Mouse (Mus musculus) hindbrain, embryonic 14.5 days (tissue): ENCODE measurements around the gene Nrbf2. TPM values are rescaled to one million over a fixed set of nuclear protein-coding genes. Genes with fewer than 3 reads are reported as not detected.

Source experiments
- ATAC-seq: fragments of 200-750 bp; cut with Nextera tagmentation; 2 replicates; pipeline ENCODE4 v1.8.0; 2017; ENCODE audit warnings: moderate number of reproducible peaks, mild to moderate bottlenecking, moderate TSS enrichment, moderate library complexity; ENCODE audit not compliant: low FRiP score
- DNase-seq: peaks from one replicate; pipeline ENCODE4 v3.0.0-alpha.2; 2015; ENCODE audit warnings: low spot score
- H3K27ac ChIP-seq: fragments of 300-500 bp; sonication (generic); 2 replicates; pipeline ENCODE4 v1.5.1; 2014; ENCODE audit warnings: mild to moderate bottlenecking, moderate library complexity
- H3K27me3 ChIP-seq: fragments of 300-500 bp; sonication (generic); 2 replicates; pipeline ENCODE4 v1.6.1; 2014; ENCODE audit warnings: mild to moderate bottlenecking, low read length, mixed read lengths; ENCODE audit not compliant: control insufficient read depth, insufficient read depth
- H3K36me3 ChIP-seq: fragments of 300-500 bp; sonication (generic); replicated peaks from 2 replicates; pipeline ENCODE4 v1.6.1; 2014; ENCODE audit not compliant: control insufficient read depth, insufficient read depth
- H3K4me1 ChIP-seq: fragments of 300-500 bp; sonication (generic); replicated peaks from 2 replicates; pipeline ENCODE4 v1.6.1; 2014; ENCODE audit warnings: antibody characterized with exemption, low read length, mixed read lengths; ENCODE audit not compliant: control insufficient read depth, insufficient read depth
- H3K4me2 ChIP-seq: fragments of 300-500 bp; sonication (generic); replicated peaks from 2 replicates; pipeline ENCODE4 v1.6.1; 2014; ENCODE audit warnings: mild to moderate bottlenecking, moderate library complexity
- H3K4me3 ChIP-seq: fragments of 300-500 bp; sonication (generic); replicated peaks from 2 replicates; pipeline ENCODE4 v1.5.1; 2014; ENCODE audit warnings: mild to moderate bottlenecking, low read length
- H3K9ac ChIP-seq: fragments of 300-500 bp; sonication (generic); 2 replicates; pipeline ENCODE4 v1.6.1; 2014
- H3K9me3 ChIP-seq: fragments of 300-500 bp; sonication (generic); 2 replicates; pipeline ENCODE4 v1.6.1; 2016; ENCODE audit warnings: low read length; ENCODE audit not compliant: control insufficient read depth
- WGBS: fragments of 180-500 bp; shearing (Covaris S2); extraction: QIAGEN DNeasy Blood & Tissue Kit; methylation state at CpG from one replicate; pipeline ENCODE4 v1.1.7; 2014; 5-methylcytosine and 5-hydroxymethylcytosine counted together
- polyA plus RNA-seq: library from polyadenylated mRNA; unstranded; fragments of >200 nt; fragmentation: Nextera tagmentation; extraction: Ambion mirVana; gene quantifications from 2 replicates; pipeline ENCODE4 v1.2.1, GENCODE M21; 2014

Nrbf2 gene
- polyA plus RNA-seq, 1 experiment from 2014 or later: 44.4 TPM

DNA sequence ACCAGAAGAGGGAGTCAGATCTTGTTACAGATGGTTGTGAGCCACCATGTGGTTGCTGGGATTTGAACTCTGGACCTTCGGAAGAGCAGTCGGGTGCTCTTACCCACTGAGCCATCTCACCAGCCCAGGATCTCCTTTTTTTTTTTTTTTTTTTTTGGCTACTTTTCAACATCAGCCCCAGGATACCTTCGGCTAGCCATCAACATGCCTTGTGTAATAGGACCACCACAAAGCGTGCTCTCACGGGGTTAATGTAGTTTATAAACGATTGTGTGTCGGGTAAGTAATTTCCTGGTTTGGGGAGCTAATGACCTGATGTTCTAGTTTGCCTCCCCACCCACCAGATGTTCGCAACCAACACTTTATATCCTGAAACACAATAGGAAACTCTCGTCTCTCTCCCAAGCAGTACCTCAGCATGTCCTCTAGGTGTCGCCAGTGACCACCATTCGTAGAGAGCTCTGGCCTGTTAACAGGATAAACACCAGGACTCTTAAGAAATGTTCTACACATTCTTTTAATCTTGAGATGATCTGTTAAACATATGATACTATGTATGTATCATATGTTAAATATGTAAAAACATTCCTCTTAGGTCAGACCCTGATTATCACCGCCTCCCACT lies 29.8 kb upstream of the Nrbf2 start:
- H3K4me2 ChIP-seq: no peak overlapping the region
- no peaks in the 10 kb centered on the region for H3K4me1 ChIP-seq
- WGBS: 20% methylated on average over 12 of the region's 12 CpGs

GRCm38 (mm10) chr10:67312456-67312855 lies 27.4 kb upstream of the Nrbf2 start:
- Histone ChIP-seq H3K36me3 (no peaks in the 10 kb centered on the region), H3K9me3 (no peaks in the 10 kb centered on the region), H3K4me1 (no peaks in the 10 kb centered on the region), H3K4me2 (no peak overlapping the region), H3K9ac (no peak overlapping the region), H3K4me3 (no peak overlapping the region), H3K27ac (no peak overlapping the region), H3K27me3 (no peaks in the 10 kb centered on the region)
- DNase-seq: no peak
- WGBS: 80% methylated on average over 6 of the region's 6 CpGs
- ATAC-seq: no peak

More for the DNA sequence above, 29.8 kb upstream of the Nrbf2 start:
- H3K36me3 ChIP-seq: no peaks in the 10 kb centered on the region
- peaks cover 11% of the 10 kb centered on the region; the same call in 1 of the 2 replicates for H3K27me3 ChIP-seq
- no peaks in the 10 kb centered on the region for H3K9me3 ChIP-seq
- no peak overlapping the region for H3K9ac ChIP-seq
- ATAC-seq: peak; percentile 54; the same call in 1 of the 2 replicates
- no peak overlapping the region for H3K27ac ChIP-seq
- peak; percentile 85 for DNase-seq
- no peak overlapping the region for H3K4me3 ChIP-seq

DNA sequence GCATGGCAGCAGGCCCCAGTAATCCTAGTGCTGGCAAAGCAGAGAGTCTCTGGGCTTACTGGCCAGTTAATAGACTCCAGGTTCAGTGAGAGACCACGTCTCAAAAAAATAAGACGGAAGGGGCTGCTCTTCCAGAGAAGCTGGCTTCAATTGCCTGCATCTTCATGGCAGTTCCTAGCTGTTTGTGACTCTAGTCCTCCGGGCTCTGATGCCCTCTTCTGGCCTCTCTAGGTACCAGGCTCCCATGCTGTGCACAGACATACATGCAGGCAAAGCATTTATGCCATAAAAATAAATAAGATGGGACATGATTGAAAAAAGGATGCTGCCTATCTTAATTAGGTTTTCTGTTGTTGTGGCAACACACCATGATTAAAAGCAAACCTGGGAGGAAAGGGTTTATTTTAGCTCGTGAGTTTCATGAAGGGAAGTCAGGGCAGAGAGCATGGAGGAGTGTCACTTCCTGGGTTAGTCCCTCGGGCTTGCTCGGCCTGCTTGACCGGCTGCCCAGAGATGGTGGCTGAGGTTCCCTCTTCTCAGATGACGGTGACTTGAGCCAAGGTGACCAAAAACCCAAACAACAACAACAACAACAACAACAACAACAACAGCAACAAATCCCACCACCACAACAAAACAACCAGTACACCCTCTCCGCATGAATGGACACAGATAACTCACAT lies 26.3 kb upstream of the Nrbf2 start:
- 40% methylated on average over 9 of the region's 9 CpGs for WGBS
- H3K4me2 ChIP-seq: no peak overlapping the region
- no peaks in the 10 kb centered on the region for H3K9me3 ChIP-seq
- DNase-seq: peak; percentile 75
- no peaks in the 10 kb centered on the region for H3K27me3 ChIP-seq
- no peaks in the 10 kb centered on the region for H3K4me1 ChIP-seq
- H3K9ac ChIP-seq: no peak overlapping the region
- H3K36me3 ChIP-seq: no peaks in the 10 kb centered on the region
- no peak overlapping the region for H3K27ac ChIP-seq
- ATAC-seq: peak; percentile 72; the same call in 1 of the 2 replicates
- H3K4me3 ChIP-seq: no peak overlapping the region

DNA sequence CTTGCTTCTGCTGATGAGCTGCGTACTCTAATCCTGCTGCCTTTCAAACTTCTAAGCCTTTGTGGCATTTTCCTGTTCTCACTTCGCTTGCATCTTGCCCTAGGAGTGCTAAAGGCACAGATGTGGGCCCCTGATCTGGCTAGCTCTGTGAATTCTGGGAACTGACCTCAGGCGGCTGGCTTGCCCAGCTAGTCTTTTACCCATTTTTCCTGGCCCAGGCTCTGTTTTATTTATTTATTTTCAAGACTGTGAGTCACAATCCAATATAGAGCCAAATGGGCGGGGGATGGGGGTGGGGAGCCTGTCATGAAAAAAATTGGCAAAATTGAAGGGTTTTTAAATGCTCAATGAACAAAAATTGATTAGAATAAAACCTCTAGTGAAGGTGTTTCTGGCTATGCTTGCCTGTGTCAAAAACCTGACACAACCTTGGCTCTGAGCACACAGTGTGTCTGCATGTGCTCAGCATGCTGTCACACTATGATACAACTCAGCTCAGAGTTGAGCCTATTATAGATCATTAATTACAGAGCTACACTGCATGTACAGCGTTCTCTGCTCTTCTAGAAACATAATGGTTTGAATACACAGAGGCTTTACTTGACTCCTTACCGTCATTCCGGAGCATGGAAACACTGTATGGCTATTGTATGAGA lies 24.5 kb upstream of the Nrbf2 start:
- no peaks in the 10 kb centered on the region for H3K36me3 ChIP-seq
- H3K4me1 ChIP-seq: no peaks in the 10 kb centered on the region
- H3K9ac ChIP-seq: no peak overlapping the region
- H3K4me2 ChIP-seq: no peak overlapping the region
- H3K27me3 ChIP-seq: no peaks in the 10 kb centered on the region
- WGBS: 87% methylated on average over 7 of the region's 7 CpGs
- no peak for ATAC-seq
- no peaks in the 10 kb centered on the region for H3K9me3 ChIP-seq
- H3K27ac ChIP-seq: no peak overlapping the region
- H3K4me3 ChIP-seq: no peak overlapping the region
- no peak for DNase-seq

DNA sequence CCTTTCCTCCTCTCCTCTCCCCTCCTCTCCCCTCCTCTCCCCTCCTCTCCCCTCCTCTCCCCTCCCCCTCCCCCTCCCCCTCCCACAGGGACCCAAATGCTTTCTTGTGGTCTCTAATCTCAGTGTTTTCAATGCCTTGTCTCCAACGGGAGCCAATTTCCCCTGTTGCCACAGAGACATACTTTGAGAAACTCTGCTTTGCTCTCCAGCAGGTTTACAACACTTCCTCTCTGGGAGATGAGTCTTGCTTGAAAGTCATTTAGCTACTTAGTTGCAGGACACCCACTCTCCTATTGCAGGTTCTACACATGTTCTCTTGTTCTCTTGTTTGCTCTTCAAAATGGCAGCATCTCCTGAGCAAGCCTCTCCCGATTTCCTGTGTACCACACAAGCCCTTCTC lies 17.2 kb upstream of the Nrbf2 start:
- DNase-seq: no peak
- H3K4me1 ChIP-seq: no peaks in the 10 kb centered on the region

GRCm38 (mm10) chr10:67301046-67301445 lies 15.9 kb upstream of the Nrbf2 start:
- Histone ChIP-seq H3K4me3 (no peak overlapping the region), H3K4me1 (no peaks in the 10 kb centered on the region), H3K4me2 (no peak overlapping the region), H3K9ac (no peak overlapping the region), H3K27me3 (no peaks in the 10 kb centered on the region), H3K27ac (no peak overlapping the region), H3K36me3 (no peaks in the 10 kb centered on the region), H3K9me3 (no peaks in the 10 kb centered on the region)
- no peak for ATAC-seq
- 96% methylated on average over 6 of the region's 6 CpGs for WGBS
- DNase-seq: no peak

More for the DNA sequence above, 17.2 kb upstream of the Nrbf2 start:
- Histone ChIP-seq H3K9ac (no peak overlapping the region), H3K27me3 (no peaks in the 10 kb centered on the region), H3K4me2 (no peak overlapping the region), H3K9me3 (no peaks in the 10 kb centered on the region), H3K4me3 (no peak overlapping the region), H3K27ac (no peak overlapping the region), H3K36me3 (no peaks in the 10 kb centered on the region)
- no peak for ATAC-seq
- WGBS: 74% methylated on average over 2 of the region's 2 CpGs

DNA sequence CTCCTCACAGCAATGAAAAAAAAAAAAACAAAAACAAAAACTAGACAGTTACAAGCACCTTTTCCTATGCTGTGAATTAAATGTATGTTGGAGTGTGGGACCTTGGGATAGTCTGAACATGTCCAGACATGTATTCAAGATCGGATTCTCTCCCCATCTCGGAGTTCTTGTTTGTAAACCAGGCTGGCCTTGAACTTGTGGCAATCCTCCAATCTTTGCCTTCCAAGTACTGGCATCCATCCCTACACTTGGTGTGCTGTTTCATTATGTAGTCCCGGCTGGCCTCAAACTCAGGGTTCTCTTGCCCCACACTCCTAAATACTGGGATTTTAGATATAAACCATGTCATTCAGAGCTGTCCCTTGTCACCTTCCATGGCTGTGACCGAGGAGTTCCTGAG lies 14.2 kb upstream of the Nrbf2 start:
- Histone ChIP-seq H3K4me3 (no peak overlapping the region), H3K9ac (no peak overlapping the region), H3K36me3 (no peaks in the 10 kb centered on the region), H3K9me3 (no peaks in the 10 kb centered on the region), H3K27me3 (no peaks in the 10 kb centered on the region), H3K4me2 (no peak overlapping the region), H3K27ac (no peak overlapping the region), H3K4me1 (no peaks in the 10 kb centered on the region)
- ATAC-seq (no peak), DNase-seq (no peak)
- WGBS: 84% methylated on average over 4 of the region's 4 CpGs

GRCm38 (mm10) chr10:67298856-67299255 lies 13.8 kb upstream of the Nrbf2 start:
- Histone ChIP-seq H3K4me2 (no peak overlapping the region), H3K4me3 (no peak overlapping the region), H3K27me3 (no peaks in the 10 kb centered on the region), H3K36me3 (no peaks in the 10 kb centered on the region), H3K9ac (no peak overlapping the region), H3K9me3 (no peaks in the 10 kb centered on the region), H3K4me1 (no peaks in the 10 kb centered on the region), H3K27ac (no peak overlapping the region)
- DNase-seq (no peak), ATAC-seq (no peak)
- WGBS: 64% methylated on average over 5 of the region's 5 CpGs

DNA sequence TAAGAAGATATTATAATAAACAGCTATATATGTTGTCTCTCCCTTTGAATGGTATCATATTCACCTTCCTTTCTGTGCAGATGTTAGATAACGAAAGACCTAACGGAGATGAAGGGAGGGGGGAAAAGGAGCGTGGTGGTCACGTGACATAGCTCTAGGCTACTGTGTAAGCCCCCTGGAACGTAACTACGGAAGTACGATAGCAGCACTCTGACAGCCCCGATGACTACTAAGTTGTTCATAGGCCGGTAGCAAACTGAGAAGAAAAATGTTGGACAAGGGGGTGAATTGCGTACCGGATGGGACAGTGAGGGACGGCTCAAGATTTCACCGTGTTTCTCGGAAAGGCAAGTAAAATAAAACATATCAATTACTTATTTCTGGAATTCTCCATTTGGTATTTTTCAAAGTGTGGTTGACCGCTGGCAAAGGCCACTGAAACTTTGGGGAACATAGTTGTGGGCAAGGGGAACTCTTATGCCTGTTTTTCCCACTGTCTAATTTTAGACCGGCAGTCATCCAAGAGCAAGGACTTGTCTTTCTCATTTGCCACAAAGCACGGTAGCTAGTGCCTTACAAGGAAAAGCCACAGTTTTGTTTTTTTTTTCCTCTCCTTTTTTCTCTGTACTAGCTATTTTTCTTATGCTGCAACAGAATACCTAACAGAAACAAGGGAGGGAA lies 12.2 kb upstream of the Nrbf2 start:
- no peak overlapping the region for H3K4me3 ChIP-seq
- no peak for DNase-seq
- H3K4me2 ChIP-seq: no peak overlapping the region
- 90% methylated on average over 17 of the region's 17 CpGs for WGBS
- H3K36me3 ChIP-seq: no peaks in the 10 kb centered on the region
- no peak overlapping the region for H3K27ac ChIP-seq
- no peaks in the 10 kb centered on the region for H3K4me1 ChIP-seq
- ATAC-seq: no peak
- H3K9me3 ChIP-seq: no peaks in the 10 kb centered on the region
- no peak overlapping the region for H3K9ac ChIP-seq
- no peaks in the 10 kb centered on the region for H3K27me3 ChIP-seq
